Mouse (Mus musculus) cerebellum, adult 2 months (tissue): ENCODE data around the gene Banp. TPM values are rescaled to one million over a fixed set of nuclear protein-coding genes. Genes with fewer than 3 reads are reported as not detected.

Source experiments
- DNase-seq, 2 experiments: peaks; one replicate each; pipeline ENCODE4 v3.0.0; 2021
- H3K27ac ChIP-seq: fragments of 200-500 bp; 2 replicates; pipeline ENCODE4 v1.5.1; 2012; ENCODE audit warnings: low read length, control low read depth, inconsistent platforms; ENCODE audit not compliant: insufficient read depth
- H3K27me3 ChIP-seq: fragments of 200-500 bp; 2 replicates; pipeline ENCODE4 v1.6.1; 2012; ENCODE audit warnings: inconsistent platforms, mild to moderate bottlenecking, low read length, moderate library complexity; ENCODE audit not compliant: control insufficient read depth, insufficient read depth
- H3K4me1 ChIP-seq: fragments of 200-500 bp; 2 replicates; pipeline ENCODE4 v1.6.1; 2011; ENCODE audit warnings: low read length; ENCODE audit not compliant: control insufficient read depth, insufficient read depth
- H3K4me3 ChIP-seq: fragments of 200-500 bp; replicated peaks from 2 replicates; pipeline ENCODE3; 2011; ENCODE audit warnings: mild to moderate bottlenecking, low read depth, low read length, control low read depth; ENCODE audit not compliant: insufficient read depth
- CTCF ChIP-seq: fragments of 200-500 bp; IDR thresholded peaks from 2 replicates; pipeline ENCODE4 v1.5.1; 2011; ENCODE audit warnings: low read depth, mild to moderate bottlenecking, control low read depth, low read length, moderate library complexity, borderline replicate concordance; ENCODE audit not compliant: insufficient read depth
- POLR2A ChIP-seq: fragments of 200-500 bp; IDR thresholded peaks from 2 replicates; pipeline ENCODE4 v1.6.1; 2011; ENCODE audit warnings: low read length, control low read depth, borderline replicate concordance; ENCODE audit not compliant: insufficient read depth
- WGBS: fragments of 180-500 bp; shearing (Covaris S2); methylation state at CpG from one replicate; pipeline ENCODE4 v1.1.7; 2018; 5-methylcytosine and 5-hydroxymethylcytosine counted together
- polyA plus RNA-seq: library from polyadenylated mRNA; depleted of rRNA; stranded (reverse); fragments of >200 nt; gene quantifications from 2 replicates; pipeline ENCODE4 v1.2.3, GENCODE M21; 2012

The Banp gene
- polyA plus RNA-seq, 1 experiment: 67.1 TPM

DNA sequence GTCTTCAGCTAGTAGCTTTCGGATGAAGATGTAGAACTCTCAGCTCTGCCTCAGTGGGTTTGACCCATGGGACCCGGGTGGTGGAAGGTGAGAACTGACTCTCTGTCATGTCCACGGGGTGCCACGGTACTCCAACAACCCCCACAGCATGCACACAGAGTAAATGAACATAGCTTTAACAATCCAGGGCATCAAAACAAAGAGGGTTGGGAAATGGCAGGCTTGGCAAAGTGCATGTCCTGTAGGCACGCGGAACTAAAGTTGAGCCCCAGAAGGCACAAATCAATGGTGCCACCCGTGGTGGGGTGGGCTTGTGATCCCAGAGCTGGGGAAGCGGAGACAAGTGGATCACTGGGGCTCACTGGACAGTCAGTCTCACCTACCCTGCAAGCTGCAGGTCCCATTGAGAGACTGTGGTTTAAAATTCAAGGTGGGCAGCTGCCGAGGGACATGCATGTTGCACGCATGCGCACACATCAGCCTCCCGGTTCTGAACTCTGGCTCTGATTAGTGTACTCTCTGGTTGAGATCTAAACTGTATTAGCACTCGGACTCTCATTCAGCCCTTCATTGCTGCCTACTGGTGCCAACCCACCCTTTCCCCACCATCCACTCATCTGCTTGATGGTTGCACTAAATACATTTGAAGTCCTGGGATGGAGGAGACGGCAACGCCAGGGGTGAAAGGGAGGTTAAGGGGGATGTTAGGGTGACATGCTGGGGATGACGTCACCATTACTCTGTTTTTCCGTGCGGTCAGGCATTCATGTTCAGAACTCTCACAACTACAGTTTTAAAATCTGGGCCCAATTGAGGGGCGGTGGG, 1.0 kb upstream of the Banp start:
- Histone ChIP-seq H3K27ac (no peak overlapping the region), H3K4me1 (peaks cover 8% of the 10 kb centered on the region), H3K4me3 (no peak overlapping the region), H3K27me3 (no peaks in the 10 kb centered on the region)
- 51% methylated on average over 19 of the region's 19 CpGs for WGBS
- DNase-seq: no peak
- TF ChIP-seq CTCF (no peak), POLR2A (no peak)

DNA sequence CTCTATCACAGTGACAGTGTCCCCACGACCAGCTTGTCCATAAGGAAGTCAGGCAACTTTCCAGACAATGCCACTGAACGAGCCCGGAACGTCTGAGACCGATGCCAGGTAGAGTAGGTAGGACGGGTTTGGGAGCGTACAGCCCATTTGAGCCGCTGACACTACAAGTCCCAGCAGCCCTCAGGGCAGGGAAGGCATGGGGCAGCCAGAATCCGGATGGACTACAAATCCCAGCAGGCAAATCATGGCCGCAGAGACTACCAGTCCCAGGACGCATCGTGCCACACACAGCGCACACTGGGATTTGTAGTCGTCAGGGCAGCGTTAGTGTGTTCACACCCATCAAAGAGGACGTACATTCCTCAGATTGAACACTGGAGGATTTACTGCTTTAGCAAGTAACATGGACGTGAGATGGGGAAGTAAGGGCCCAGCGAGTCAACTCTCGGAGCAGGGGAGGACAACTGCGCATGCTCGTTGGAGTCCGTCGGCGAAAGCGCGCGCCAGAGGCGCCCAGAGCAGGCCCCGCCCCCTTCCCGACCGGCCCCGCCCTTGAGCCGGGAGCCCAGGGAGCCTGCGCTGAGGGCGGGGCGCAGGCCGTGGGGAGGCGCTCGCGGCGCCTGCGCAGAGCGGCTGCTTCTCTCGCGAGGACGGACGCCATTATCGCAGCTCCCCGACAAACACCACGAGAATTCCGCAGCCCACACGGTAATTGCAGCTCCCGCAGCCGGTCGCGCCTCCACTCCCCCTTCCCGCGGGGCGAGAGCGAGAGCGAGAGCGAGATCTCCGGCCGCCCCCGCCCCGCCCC, 595 bp downstream of the Banp start:
- peaks cover 14% of the 10 kb centered on the region for H3K4me1 ChIP-seq
- peak overlapping the region; percentile 74 for H3K4me3 ChIP-seq
- no peaks in the 10 kb centered on the region for H3K27me3 ChIP-seq
- DNase-seq: peak; percentile 99
- H3K27ac ChIP-seq: peak overlapping the region; percentile 92
- WGBS: under 1% methylated on average over 66 of the region's 66 CpGs
- TF ChIP-seq CTCF (no peak), POLR2A (peak; percentile 79)

DNA sequence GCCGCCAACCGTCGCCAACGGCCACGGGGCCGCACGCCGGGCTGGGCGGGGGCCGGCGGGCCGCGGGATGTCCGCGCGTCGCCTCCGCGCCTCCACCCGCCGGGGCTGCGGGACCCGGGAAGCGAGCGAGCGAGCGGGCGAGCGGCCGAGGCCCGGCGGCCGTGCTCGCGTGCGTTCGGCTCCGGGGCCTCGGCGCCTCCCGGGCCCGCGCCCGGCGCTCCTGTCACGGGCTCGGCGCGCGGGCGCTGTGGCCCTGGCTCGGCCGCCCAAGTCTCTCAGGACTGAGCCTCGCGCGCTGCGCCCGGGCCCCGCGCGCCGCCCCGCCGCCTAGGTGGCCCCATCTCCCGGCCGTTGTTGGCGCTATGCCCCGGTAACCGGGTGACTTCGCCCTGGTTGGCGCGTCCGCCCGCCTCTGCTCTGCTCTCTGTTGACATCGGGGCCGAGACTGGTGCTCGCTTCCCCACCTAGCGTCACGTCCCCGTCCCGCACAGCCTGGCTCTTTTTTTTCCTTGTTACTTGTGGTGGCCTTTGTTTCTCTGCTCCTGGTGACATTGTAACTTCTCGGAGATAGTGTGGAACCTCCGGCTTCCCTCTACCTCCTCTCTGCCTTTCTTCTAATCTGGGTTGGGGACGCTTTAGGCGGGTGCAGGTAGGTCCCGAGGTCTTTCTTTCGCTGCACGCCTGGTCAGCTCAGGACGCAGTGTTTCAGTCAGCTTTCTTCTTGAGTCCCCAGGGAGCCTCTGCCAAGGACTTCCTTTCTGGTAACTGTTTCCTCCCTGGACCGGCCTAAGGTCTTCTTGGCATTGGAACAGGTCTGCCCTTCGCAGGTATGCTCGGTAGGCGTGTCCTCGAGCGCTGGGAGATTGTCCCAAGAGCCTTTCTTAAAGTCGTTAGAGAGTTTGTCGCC, 1.5 kb downstream of the Banp start:
- Histone ChIP-seq H3K27ac (peak overlapping the region; percentile 6; the same call in 1 of the 2 replicates), H3K4me1 (peaks cover 15% of the 10 kb centered on the region), H3K4me3 (peak overlapping the region; percentile 72), H3K27me3 (no peaks in the 10 kb centered on the region)
- peak; percentile 75 for DNase-seq
- TF ChIP-seq CTCF (no peak), POLR2A (no peak)
- WGBS: under 1% methylated on average over 95 of the region's 97 CpGs

DNA sequence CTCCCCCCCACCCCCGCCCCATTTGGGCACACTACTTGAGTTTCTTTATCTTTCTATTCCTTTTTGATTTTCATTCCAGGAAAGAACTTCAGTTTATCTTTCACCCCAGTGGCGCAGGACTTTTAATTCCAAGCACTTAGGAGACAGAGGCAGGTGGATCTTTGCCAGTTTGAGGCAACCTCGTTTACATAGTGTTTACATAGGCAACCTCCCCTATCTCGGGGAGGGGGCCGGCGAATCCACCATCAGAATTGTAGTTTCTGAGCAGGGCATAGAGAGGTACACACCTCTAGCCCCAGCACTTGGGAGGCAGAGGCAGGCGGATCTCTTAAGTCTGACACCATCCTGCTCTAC, 2.1 kb downstream of the Banp start:
- peaks cover 15% of the 10 kb centered on the region for H3K4me1 ChIP-seq

DNA sequence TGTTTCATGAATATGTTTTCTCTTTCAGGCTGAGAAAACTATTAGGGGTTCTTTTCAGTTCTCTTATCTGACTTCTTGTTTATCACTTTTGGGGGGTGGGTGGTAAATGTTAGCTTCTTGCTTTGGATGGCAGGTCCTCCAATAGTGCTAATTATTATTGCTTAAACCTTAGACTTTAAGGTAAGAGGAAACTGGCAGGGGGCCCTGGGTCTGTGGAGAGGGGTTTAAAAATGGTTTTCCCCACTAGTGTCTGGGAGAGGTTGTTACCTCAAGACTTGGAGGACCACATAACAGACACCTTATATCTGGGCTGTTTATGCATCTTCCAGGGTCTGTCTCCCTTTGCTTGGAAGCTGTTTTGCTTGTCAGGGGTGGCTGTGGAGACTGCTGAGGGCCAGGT, 2.6 kb downstream of the Banp start:
- TF ChIP-seq POLR2A: no peak
- no peak for TF ChIP-seq CTCF
- peaks cover 15% of the 10 kb centered on the region for H3K4me1 ChIP-seq
- no peak overlapping the region for H3K27ac ChIP-seq
- no peaks in the 10 kb centered on the region for H3K27me3 ChIP-seq
- DNase-seq: no peak
- no peak overlapping the region for H3K4me3 ChIP-seq

More for the DNA sequence above, 2.1 kb downstream of the Banp start:
- peak overlapping the region; percentile 72 for H3K4me3 ChIP-seq
- TF ChIP-seq POLR2A: no peak
- no peak for TF ChIP-seq CTCF
- H3K27me3 ChIP-seq: no peaks in the 10 kb centered on the region
- H3K27ac ChIP-seq: no peak overlapping the region
- WGBS: 26% methylated on average over 7 of the region's 7 CpGs
- DNase-seq: no peak

DNA sequence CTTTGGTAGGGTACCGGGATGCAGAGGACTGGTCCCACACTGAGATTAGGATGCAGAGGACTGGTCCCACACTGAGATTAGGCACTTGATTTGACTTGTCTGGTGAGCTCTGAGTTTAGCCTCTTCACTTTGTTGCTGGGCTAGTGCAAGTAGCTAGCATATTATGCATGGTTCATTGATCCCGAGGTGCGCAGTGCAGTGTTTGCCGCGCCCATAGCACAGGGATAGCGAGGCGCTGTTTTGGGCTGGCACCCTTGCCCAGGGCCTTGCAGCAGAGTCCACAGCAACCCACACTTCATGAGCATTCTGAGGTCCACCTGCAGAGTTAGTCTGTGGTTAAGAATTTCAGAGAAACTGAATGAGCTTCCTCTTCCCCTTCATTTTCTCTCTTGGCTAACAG, 3.2 kb downstream of the Banp start:
- Histone ChIP-seq H3K27me3 (no peaks in the 10 kb centered on the region), H3K4me1 (peaks cover 16% of the 10 kb centered on the region), H3K4me3 (no peak overlapping the region), H3K27ac (no peak overlapping the region)
- TF ChIP-seq POLR2A (no peak), CTCF (no peak)
- WGBS: 67% methylated on average over 7 of the region's 7 CpGs
- no peak for DNase-seq

DNA sequence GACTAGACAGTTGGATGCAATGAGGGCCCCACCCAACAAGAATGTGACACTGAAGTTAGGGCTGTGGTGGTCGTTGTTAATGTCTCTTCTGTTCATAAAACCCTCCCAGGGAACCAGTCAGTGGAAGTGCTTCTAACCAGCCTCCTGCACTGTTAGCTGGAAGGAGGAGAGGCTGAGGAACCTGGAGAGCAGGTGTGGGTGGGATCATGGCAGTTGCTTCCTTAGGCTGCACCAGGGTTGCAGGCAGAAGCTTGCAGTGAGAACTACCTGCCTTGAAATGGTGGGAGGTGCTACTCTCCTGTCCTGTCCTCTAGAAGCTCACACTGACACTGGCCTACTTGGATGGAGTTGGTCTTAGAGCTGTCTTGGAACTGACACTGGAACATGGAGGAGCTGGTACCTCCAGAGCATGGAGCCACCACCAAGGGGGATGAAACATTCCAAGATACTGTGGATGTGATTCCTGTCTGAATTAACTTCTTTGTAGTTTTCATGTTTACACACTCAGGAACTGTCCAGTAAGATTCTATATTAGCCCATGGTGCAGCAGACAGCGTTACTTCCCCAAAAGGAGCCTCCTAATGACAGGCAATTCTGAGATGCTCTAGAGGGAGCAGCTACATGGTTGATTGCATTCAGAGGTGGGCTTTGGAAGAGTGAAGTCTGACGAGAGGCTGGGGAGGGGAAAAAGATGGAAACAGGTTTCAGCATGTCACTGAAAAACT, 4.4 kb downstream of the Banp start:
- Histone ChIP-seq H3K4me1 (peaks cover 19% of the 10 kb centered on the region), H3K4me3 (no peak overlapping the region), H3K27me3 (no peaks in the 10 kb centered on the region), H3K27ac (no peak overlapping the region)
- TF ChIP-seq CTCF: no peak
- TF ChIP-seq POLR2A: no peak
- WGBS: 73% methylated on average over 3 of the region's 3 CpGs
- DNase-seq: no peak
